Mouse (Mus musculus): ENCODE measurements around the gene Tas2r139. TPM values are rescaled to one million over a fixed set of nuclear protein-coding genes. Genes with fewer than 3 reads are reported as not detected.
"Not testable (repeated sequence)": the region's sequence is repeated elsewhere in the genome, so short reads cannot be mapped to it uniquely, and the experiment has no call there.

Tas2r139 gene
- not detected in 2 replicates for polyA plus RNA-seq (2015; fragmentation: Nextera tagmentation; extraction: Ambion mirVana)

DNA sequence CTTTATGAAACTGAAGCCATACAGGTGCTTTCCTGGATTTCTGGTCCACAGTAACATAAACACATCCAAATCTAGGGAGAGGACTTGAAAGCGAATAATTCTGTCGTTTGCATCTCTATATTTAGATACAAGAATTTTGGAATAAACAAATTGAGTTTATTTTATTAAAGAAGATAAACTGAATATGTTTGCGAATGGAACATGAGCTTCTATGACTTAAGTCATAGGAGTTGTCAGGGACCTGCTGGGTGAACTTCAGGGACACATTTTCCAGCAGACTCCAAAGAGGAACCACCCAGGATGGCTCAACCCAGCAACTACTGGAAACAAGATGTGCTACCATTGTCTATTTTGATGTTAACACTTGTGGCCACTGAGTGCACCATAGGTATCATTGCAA, at the start of gene Tas2r139:
TSS of gene Tas2r139 (plus strand) at position 301 of the 400 bp plus-strand sequence.
- Histone ChIP-seq H3K9me3 (replicated peaks) (no peaks in the 10 kb centered on the region), H3K4me1 (replicated peaks) (no peaks in the 10 kb centered on the region), H3K4me2 (no peak within 1 kb of the TSS), H3K27ac (no peak within 1 kb of the TSS), H3K27me3 (no peaks in the 10 kb centered on the region), H3K4me3 (no peak within 1 kb of the TSS), H3K36me3 (no peaks in the 10 kb centered on the region), H3K9ac (no peak within 1 kb of the TSS)
- ATAC-seq (replicated peaks; ENCODE audit: insufficient number of reproducible peaks, insufficient read depth, low FRiP score, low read depth): no peak
- WGBS: 62% methylated on average over 3 of the region's 3 CpGs

DNA sequence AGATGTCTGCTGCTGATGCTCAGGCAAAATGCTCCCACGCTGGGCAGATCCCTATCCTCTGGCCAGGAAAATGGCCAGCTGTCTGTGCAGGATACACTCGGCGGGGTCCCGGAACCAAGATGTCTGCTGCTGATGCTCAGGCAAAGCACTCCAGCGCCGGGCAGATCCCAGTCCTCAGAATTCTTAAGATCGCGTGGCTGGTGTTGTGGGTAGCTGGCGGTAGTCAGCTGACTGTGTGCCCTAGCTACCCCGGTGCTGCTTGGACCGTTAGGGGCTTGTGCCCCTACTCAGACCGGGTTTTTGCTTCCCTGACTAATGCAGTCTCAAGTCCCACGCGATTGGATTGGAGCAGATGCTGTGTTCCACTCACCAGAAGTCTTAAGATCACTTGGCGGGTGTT, 10.4 kb downstream of the Tas2r139 start:
- H3K4me3 ChIP-seq; H3K27ac ChIP-seq; H3K9ac ChIP-seq; H3K4me1 ChIP-seq (replicated peaks); H3K4me2 ChIP-seq; ATAC-seq (replicated peaks; ENCODE audit: insufficient number of reproducible peaks, insufficient read depth, low FRiP score, low read depth); H3K36me3 ChIP-seq; H3K27me3 ChIP-seq; H3K9me3 ChIP-seq (replicated peaks): not testable (repeated sequence)
- WGBS: 67% methylated on average over 15 of the region's 15 CpGs

DNA sequence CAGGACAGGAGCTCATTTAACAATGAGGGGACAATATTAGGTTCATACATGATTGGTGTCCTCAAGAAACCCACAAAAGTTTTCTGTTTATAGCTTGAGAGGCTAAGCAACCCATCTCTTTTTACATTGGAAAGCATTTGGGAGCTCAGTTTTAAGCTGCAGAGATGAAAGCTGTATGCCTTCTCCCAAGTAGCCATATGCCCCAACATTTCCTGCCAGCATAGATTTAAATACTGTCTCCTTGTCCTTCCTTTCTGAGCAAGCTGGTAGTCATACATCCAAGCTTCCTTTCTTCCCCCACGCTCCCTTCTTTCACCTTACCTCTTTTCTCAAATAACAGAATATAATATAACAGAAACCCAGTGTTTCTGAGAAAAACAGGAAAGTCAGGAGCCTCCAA, 41.7 kb downstream of the Tas2r139 start:
- Histone ChIP-seq H3K4me3 (no peak overlapping the region), H3K4me1 (replicated peaks) (no peaks in the 10 kb centered on the region), H3K9me3 (replicated peaks) (no peaks in the 10 kb centered on the region), H3K4me2 (no peak overlapping the region), H3K36me3 (no peaks in the 10 kb centered on the region), H3K27me3 (no peaks in the 10 kb centered on the region), H3K27ac (no peak overlapping the region), H3K9ac (no peak overlapping the region)
- 58% methylated on average over 1 of the region's 1 CpGs for WGBS
- ATAC-seq (replicated peaks; ENCODE audit: insufficient number of reproducible peaks, insufficient read depth, low FRiP score, low read depth): no peak

DNA sequence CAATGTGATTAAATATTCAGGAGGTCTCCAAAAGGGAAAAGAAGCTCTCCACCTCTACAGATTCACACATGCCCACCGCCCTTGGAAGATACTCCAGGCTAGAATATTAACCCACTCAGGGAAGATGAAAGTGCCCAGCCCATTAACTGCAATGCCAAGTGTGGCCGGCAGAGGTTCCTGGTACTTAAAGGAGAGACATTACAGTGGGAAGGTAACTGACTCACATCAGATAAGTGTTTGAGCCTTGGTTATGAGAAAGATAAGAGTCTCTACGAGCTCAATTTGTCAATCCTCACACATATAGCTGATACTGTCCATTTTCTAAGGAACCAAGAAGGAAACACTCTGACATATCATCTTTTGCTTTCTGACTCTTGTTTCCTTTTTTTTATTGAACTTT, 45.5 kb downstream of the Tas2r139 start:
- Histone ChIP-seq H3K4me3 (no peak overlapping the region), H3K27me3 (no peaks in the 10 kb centered on the region), H3K9me3 (replicated peaks) (no peaks in the 10 kb centered on the region), H3K4me1 (replicated peaks) (no peaks in the 10 kb centered on the region), H3K4me2 (no peak overlapping the region), H3K36me3 (no peaks in the 10 kb centered on the region), H3K9ac (no peak overlapping the region), H3K27ac (no peak overlapping the region)
- no peak for ATAC-seq (replicated peaks; ENCODE audit: insufficient number of reproducible peaks, insufficient read depth, low FRiP score, low read depth)
- 47% methylated on average over 3 of the region's 3 CpGs for WGBS

Other genes starting within 250 kb of the Tas2r139 start
- gene Sval1, start 189.3 kb upstream of the Tas2r139 start, polyA plus RNA-seq (2015; fragmentation: Nextera tagmentation; extraction: Ambion mirVana): not detected in 2 replicates
- not detected in 2 replicates for gene Sval3, start 172.8 kb upstream of the Tas2r139 start, polyA plus RNA-seq (2015; fragmentation: Nextera tagmentation; extraction: Ambion mirVana)
- not detected in 2 replicates for gene Sva, start 102.5 kb upstream of the Tas2r139 start, polyA plus RNA-seq (2015; fragmentation: Nextera tagmentation; extraction: Ambion mirVana)
- not detected in 2 replicates for gene Tas2r144, start 74.4 kb downstream of the Tas2r139 start, polyA plus RNA-seq (2015; fragmentation: Nextera tagmentation; extraction: Ambion mirVana)
- 14.3 and 16.9 TPM in 2 replicates for gene Gstk1, start 105.0 kb downstream of the Tas2r139 start, polyA plus RNA-seq (2015; fragmentation: Nextera tagmentation; extraction: Ambion mirVana)
- gene Tmem139, start 121.0 kb downstream of the Tas2r139 start, polyA plus RNA-seq (2015; fragmentation: Nextera tagmentation; extraction: Ambion mirVana): 0.28 and 0.31 TPM in 2 replicates
- 26.2 and 37.2 TPM in 2 replicates for gene Casp2, start 124.0 kb downstream of the Tas2r139 start, polyA plus RNA-seq (2015; fragmentation: Nextera tagmentation; extraction: Ambion mirVana)
- gene Clcn1, start 145.7 kb downstream of the Tas2r139 start, polyA plus RNA-seq (2015; fragmentation: Nextera tagmentation; extraction: Ambion mirVana): 0.28 and 0.33 TPM in 2 replicates
- gene Fam131b, start 183.7 kb downstream of the Tas2r139 start, polyA plus RNA-seq (2015; fragmentation: Nextera tagmentation; extraction: Ambion mirVana): 0.10 and 0.24 TPM in 2 replicates
- gene Zyx, start 208.7 kb downstream of the Tas2r139 start, polyA plus RNA-seq (2015; fragmentation: Nextera tagmentation; extraction: Ambion mirVana): 136 and 173 TPM in 2 replicates
- 2.2 and 4.3 TPM in 2 replicates for gene Epha1, start 232.3 kb downstream of the Tas2r139 start, polyA plus RNA-seq (2015; fragmentation: Nextera tagmentation; extraction: Ambion mirVana)